Mouse (Mus musculus): ENCODE measurements around the gene Sptan1. TPM values are rescaled to one million over a fixed set of nuclear protein-coding genes. Genes with fewer than 3 reads are reported as not detected.
A peak's percentile ranks its signal among the peaks of the same experiment; 100 is the strongest.

The Sptan1 gene
- 112 and 117 TPM in 2 replicates for polyA plus RNA-seq (2012; rRNA removed)

- H3K4me1 ChIP-seq (ENCODE audit: control insufficient read depth, insufficient read depth, low read length), result peaks cover 6% of the 10 kb centered on the region
- peak within 1 kb of the TSS; percentile 88 for H3K4me3 ChIP-seq (ENCODE audit: control insufficient read depth, low read depth, low read length)
- H3K36me3 ChIP-seq (ENCODE audit: control insufficient read depth, insufficient read depth, low read length), result peaks cover 3% of the 10 kb centered on the region
- H3K27me3 ChIP-seq (ENCODE audit: control insufficient read depth, insufficient read depth, low read length), result no peaks in the 10 kb centered on the region
- TF ChIP-seq CTCF (IDR thresholded peaks at IDR 0.05; ENCODE audit: control insufficient read depth, insufficient read depth, insufficient replicate concordance, low read depth, low read length) (no peak), POLR2A (IDR thresholded peaks at IDR 0.05; ENCODE audit: control insufficient read depth, low read depth, low read length) (peak; percentile 91)
- peak within 1 kb of the TSS; percentile 91 for H3K27ac ChIP-seq (ENCODE audit: control insufficient read depth, insufficient read depth, low read depth, low read length)
Observed at GRCm38 (mm10) chr2:29965250-29965843, at the start of gene Sptan1. Sptan1 (plus strand) TSS chr2:29965560.

DNA sequence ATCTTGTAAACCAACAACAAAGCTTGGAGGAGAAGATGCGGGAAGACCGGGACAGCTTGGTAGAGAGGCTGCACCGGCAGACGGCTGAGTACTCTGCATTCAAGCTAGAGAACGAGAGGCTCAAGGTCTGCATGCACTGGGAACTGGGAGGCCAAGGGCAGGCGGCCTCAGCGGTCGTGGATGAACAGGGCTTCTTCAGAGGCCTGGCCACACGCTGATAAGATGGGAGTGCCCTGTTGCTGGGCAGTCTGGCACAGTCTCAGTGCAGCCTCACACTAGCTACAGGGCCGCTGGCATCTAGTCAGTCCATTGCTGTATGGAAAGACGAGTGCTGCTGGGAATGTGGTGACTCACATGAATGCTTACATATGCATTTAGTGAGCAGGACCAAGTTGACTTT lies 47.7 kb upstream of the Sptan1 start:
- Histone ChIP-seq H3K27ac (ENCODE audit: control insufficient read depth, insufficient read depth, low read depth, low read length) (0 out of 2 replicates have a peak overlapping the region, but pooled peaks have one; percentile 4), H3K4me1 (ENCODE audit: control insufficient read depth, insufficient read depth, low read length) (no peaks in the 10 kb centered on the region), H3K27me3 (ENCODE audit: control insufficient read depth, insufficient read depth, low read length) (no peaks in the 10 kb centered on the region), H3K36me3 (ENCODE audit: control insufficient read depth, insufficient read depth, low read length) (peaks cover 1% of the 10 kb centered on the region), H3K4me3 (ENCODE audit: control insufficient read depth, low read depth, low read length) (no peak overlapping the region)
- TF ChIP-seq CTCF (IDR thresholded peaks at IDR 0.05; ENCODE audit: control insufficient read depth, insufficient read depth, insufficient replicate concordance, low read depth, low read length), result no peak
- TF ChIP-seq POLR2A (IDR thresholded peaks at IDR 0.05; ENCODE audit: control insufficient read depth, low read depth, low read length), result no peak

DNA sequence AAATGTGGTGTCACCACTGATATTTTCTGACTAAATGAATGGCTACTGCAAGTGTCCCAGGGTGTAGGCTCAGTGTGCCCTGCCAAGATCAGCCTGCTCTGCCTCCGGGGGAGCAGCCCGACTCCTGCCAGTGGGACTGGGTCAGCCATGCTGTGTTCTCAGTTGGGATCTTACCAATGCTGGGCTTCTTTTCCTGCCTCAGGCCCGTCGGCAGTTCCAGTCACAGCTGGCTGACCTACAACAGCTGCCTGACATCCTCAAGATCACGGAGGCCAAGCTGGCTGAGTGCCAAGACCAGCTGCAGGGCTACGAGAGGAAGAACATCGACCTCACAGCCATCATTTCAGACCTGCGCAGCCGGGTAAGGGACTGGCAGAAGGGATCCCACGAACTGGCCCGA lies 43.3 kb upstream of the Sptan1 start:
- TF ChIP-seq POLR2A (IDR thresholded peaks at IDR 0.05; ENCODE audit: control insufficient read depth, low read depth, low read length), result no peak
- TF ChIP-seq CTCF (IDR thresholded peaks at IDR 0.05; ENCODE audit: control insufficient read depth, insufficient read depth, insufficient replicate concordance, low read depth, low read length), result no peak
- Histone ChIP-seq H3K36me3 (ENCODE audit: control insufficient read depth, insufficient read depth, low read length) (peaks cover 3% of the 10 kb centered on the region), H3K4me1 (ENCODE audit: control insufficient read depth, insufficient read depth, low read length) (no peaks in the 10 kb centered on the region), H3K27me3 (ENCODE audit: control insufficient read depth, insufficient read depth, low read length) (no peaks in the 10 kb centered on the region), H3K4me3 (ENCODE audit: control insufficient read depth, low read depth, low read length) (no peak overlapping the region), H3K27ac (ENCODE audit: control insufficient read depth, insufficient read depth, low read depth, low read length) (no peak overlapping the region)

- TF ChIP-seq POLR2A (IDR thresholded peaks at IDR 0.05; ENCODE audit: control insufficient read depth, low read depth, low read length) (no peak), CTCF (IDR thresholded peaks at IDR 0.05; ENCODE audit: control insufficient read depth, insufficient read depth, insufficient replicate concordance, low read depth, low read length) (no peak)
- peaks cover 1% of the 10 kb centered on the region for H3K36me3 ChIP-seq (ENCODE audit: control insufficient read depth, insufficient read depth, low read length)
- H3K4me3 ChIP-seq (ENCODE audit: control insufficient read depth, low read depth, low read length), result no peak overlapping the region
- no peaks in the 10 kb centered on the region for H3K4me1 ChIP-seq (ENCODE audit: control insufficient read depth, insufficient read depth, low read length)
- no peaks in the 10 kb centered on the region for H3K27me3 ChIP-seq (ENCODE audit: control insufficient read depth, insufficient read depth, low read length)
- H3K27ac ChIP-seq (ENCODE audit: control insufficient read depth, insufficient read depth, low read depth, low read length), result no peak overlapping the region
Observed at GRCm38 (mm10) chr2:29926542-29926941, 38.8 kb upstream of the Sptan1 start.

DNA sequence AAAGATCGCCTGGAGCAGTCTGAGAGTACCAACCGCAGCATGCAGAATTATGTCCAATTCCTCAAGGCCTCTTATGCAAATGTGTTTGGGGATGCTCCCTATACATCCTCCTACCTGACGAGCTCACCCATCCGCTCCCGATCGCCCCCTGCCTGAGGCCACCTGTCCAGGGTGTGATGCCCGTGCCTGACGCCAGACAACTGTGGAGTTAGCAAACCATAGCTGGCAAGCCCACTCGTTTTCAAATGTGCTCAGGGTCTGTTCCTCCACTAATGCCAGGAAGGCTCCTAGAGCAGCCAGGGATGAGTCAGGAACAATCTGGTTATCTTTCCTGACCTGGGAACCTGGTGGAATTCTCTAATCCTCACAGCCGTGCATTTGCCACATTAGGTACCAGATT lies 34.9 kb upstream of the Sptan1 start:
- H3K27me3 ChIP-seq (ENCODE audit: control insufficient read depth, insufficient read depth, low read length), result no peaks in the 10 kb centered on the region
- no peak overlapping the region for H3K4me3 ChIP-seq (ENCODE audit: control insufficient read depth, low read depth, low read length)
- H3K4me1 ChIP-seq (ENCODE audit: control insufficient read depth, insufficient read depth, low read length), result no peaks in the 10 kb centered on the region
- H3K27ac ChIP-seq (ENCODE audit: control insufficient read depth, insufficient read depth, low read depth, low read length), result no peak overlapping the region
- TF ChIP-seq POLR2A (IDR thresholded peaks at IDR 0.05; ENCODE audit: control insufficient read depth, low read depth, low read length) (no peak), CTCF (IDR thresholded peaks at IDR 0.05; ENCODE audit: control insufficient read depth, insufficient read depth, insufficient replicate concordance, low read depth, low read length) (no peak)
- H3K36me3 ChIP-seq (ENCODE audit: control insufficient read depth, insufficient read depth, low read length), result no peaks in the 10 kb centered on the region

GRCm38 (mm10) chr2:29931194-29931593 lies 34.2 kb upstream of the Sptan1 start:
- TF ChIP-seq CTCF (IDR thresholded peaks at IDR 0.05; ENCODE audit: control insufficient read depth, insufficient read depth, insufficient replicate concordance, low read depth, low read length), result no peak
- TF ChIP-seq POLR2A (IDR thresholded peaks at IDR 0.05; ENCODE audit: control insufficient read depth, low read depth, low read length), result no peak
- H3K36me3 ChIP-seq (ENCODE audit: control insufficient read depth, insufficient read depth, low read length), result no peaks in the 10 kb centered on the region

DNA sequence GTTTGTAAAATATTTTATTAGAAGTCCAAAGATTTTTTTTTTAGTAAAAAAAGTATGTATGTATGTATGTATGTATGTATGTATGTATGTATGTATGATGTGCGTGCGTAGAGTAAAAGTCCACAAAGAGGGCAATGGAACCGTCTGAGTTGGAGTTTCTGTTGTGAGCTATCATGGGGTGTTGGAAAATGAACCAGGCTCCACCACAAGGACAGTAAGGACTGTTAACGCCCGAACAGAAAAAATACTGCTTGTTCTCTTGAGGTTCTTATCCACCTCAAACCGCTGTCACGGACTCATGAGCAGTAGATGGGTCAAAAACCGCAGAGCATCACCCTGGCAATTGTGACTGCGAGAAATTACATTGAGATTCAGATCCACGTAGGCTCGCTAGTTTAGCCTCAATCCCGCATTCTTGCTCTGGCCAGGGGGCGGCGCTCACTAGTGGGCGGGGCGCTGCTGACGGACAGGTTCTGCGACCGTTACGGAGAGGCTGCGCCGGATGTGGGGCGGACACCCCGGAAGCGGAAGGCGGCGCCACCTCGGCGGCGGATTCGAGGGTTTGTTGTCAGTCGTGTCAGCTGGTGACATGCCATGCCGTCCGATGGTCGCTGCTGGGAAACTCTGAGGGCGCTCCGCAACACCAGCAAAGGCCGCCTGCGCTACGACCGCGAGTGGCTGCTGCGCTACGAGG lies 30.3 kb upstream of the Sptan1 start, which contains the start of gene Gle1:
TSS of gene Gle1 (plus strand) at position 521 of the 694 bp plus-strand sequence.
- H3K27me3 ChIP-seq (ENCODE audit: control insufficient read depth, insufficient read depth, low read length), result no peaks in the 10 kb centered on the region
- H3K36me3 ChIP-seq (ENCODE audit: control insufficient read depth, insufficient read depth, low read length), result peaks cover 5% of the 10 kb centered on the region
- no peaks in the 10 kb centered on the region for H3K4me1 ChIP-seq (ENCODE audit: control insufficient read depth, insufficient read depth, low read length)
- H3K27ac ChIP-seq (ENCODE audit: control insufficient read depth, insufficient read depth, low read depth, low read length), result peak within 1 kb of the TSS; percentile 89
- TF ChIP-seq POLR2A (IDR thresholded peaks at IDR 0.05; ENCODE audit: control insufficient read depth, low read depth, low read length) (peak; percentile 85), CTCF (IDR thresholded peaks at IDR 0.05; ENCODE audit: control insufficient read depth, insufficient read depth, insufficient replicate concordance, low read depth, low read length) (peak; percentile 58; the same call in 1 of the 2 replicates)
- H3K4me3 ChIP-seq (ENCODE audit: control insufficient read depth, low read depth, low read length), result peak within 1 kb of the TSS; percentile 90

More at GRCm38 (mm10) chr2:29931194-29931593, 34.2 kb upstream of the Sptan1 start:
- Histone ChIP-seq H3K27ac (ENCODE audit: control insufficient read depth, insufficient read depth, low read depth, low read length) (no peak overlapping the region), H3K4me1 (ENCODE audit: control insufficient read depth, insufficient read depth, low read length) (no peaks in the 10 kb centered on the region), H3K27me3 (ENCODE audit: control insufficient read depth, insufficient read depth, low read length) (no peaks in the 10 kb centered on the region), H3K4me3 (ENCODE audit: control insufficient read depth, low read depth, low read length) (no peak overlapping the region)
